Mouse (Mus musculus): Measurements from ENCODE around the gene Frmd5. TPM values are rescaled to one million over a fixed set of nuclear protein-coding genes. Genes with fewer than 3 reads are reported as not detected.

Frmd5 gene
- polyA plus RNA-seq, 1 experiment = 1.5 TPM

GRCm38 (mm10) chr2:121620582-121621261 is 186.2 kb downstream of the Frmd5 start:
- H3K4me3 ChIP-seq (ENCODE audit: extremely low read depth, insufficient read depth, insufficient read length) = no peak overlapping the region
- H3K27ac ChIP-seq (ENCODE audit: insufficient read depth, low read length) = no peak overlapping the region
- 92% methylated on average over 7 of the region's 7 CpGs for WGBS
- H3K27me3 ChIP-seq (ENCODE audit: control insufficient read depth, insufficient read depth, low read length) = no peaks in the 10 kb centered on the region
- DNase-seq (ENCODE audit: low read depth in 1 of 2, low spot score in 2 of 2) = no peak
- no peaks in the 10 kb centered on the region for H3K4me1 ChIP-seq (ENCODE audit: control insufficient read depth, insufficient read depth, insufficient read length)
- H3K36me3 ChIP-seq (ENCODE audit: control insufficient read depth, insufficient read depth, low read length) = no peaks in the 10 kb centered on the region
- TF ChIP-seq POLR2A (IDR thresholded peaks at IDR 0.05; ENCODE audit: low read depth, low read length) = no peak

- H3K36me3 ChIP-seq (ENCODE audit: control insufficient read depth, insufficient read depth, low read length) = no peaks in the 10 kb centered on the region
- TF ChIP-seq POLR2A (IDR thresholded peaks at IDR 0.05; ENCODE audit: low read depth, low read length) = no peak
- no peak for TF ChIP-seq CTCF (IDR thresholded peaks at IDR 0.05; ENCODE audit: extremely low read depth, insufficient read depth, insufficient read length, insufficient replicate concordance)
- 81% methylated on average over 7 of the region's 7 CpGs for WGBS
Measured at GRCm38 (mm10) chr2:121615199-121615559, 191.7 kb downstream of the Frmd5 start.

GRCm38 (mm10) chr2:121614483-121615198 is 192.2 kb downstream of the Frmd5 start:
- no peak overlapping the region for H3K27ac ChIP-seq (ENCODE audit: insufficient read depth, low read length)
- no peaks in the 10 kb centered on the region for H3K4me1 ChIP-seq (ENCODE audit: control insufficient read depth, insufficient read depth, insufficient read length)
- TF ChIP-seq POLR2A (IDR thresholded peaks at IDR 0.05; ENCODE audit: low read depth, low read length) = no peak
- TF ChIP-seq CTCF (IDR thresholded peaks at IDR 0.05; ENCODE audit: extremely low read depth, insufficient read depth, insufficient read length, insufficient replicate concordance) = no peak
- 86% methylated on average over 9 of the region's 9 CpGs for WGBS
- no peaks in the 10 kb centered on the region for H3K27me3 ChIP-seq (ENCODE audit: control insufficient read depth, insufficient read depth, low read length)
- no peak for DNase-seq (ENCODE audit: low read depth in 1 of 2, low spot score in 2 of 2)
- H3K4me3 ChIP-seq (ENCODE audit: extremely low read depth, insufficient read depth, insufficient read length) = no peak overlapping the region
- no peaks in the 10 kb centered on the region for H3K36me3 ChIP-seq (ENCODE audit: control insufficient read depth, insufficient read depth, low read length)

More at GRCm38 (mm10) chr2:121615199-121615559, 191.7 kb downstream of the Frmd5 start:
- Histone ChIP-seq H3K27me3 (ENCODE audit: control insufficient read depth, insufficient read depth, low read length) (no peaks in the 10 kb centered on the region), H3K27ac (ENCODE audit: insufficient read depth, low read length) (no peak overlapping the region), H3K4me3 (ENCODE audit: extremely low read depth, insufficient read depth, insufficient read length) (no peak overlapping the region), H3K4me1 (ENCODE audit: control insufficient read depth, insufficient read depth, insufficient read length) (no peaks in the 10 kb centered on the region)
- no peak for DNase-seq (ENCODE audit: low read depth in 1 of 2, low spot score in 2 of 2)

GRCm38 (mm10) chr2:121612112-121612511 is 194.8 kb downstream of the Frmd5 start:
- DNase-seq (ENCODE audit: low read depth in 1 of 2, low spot score in 2 of 2) = no peak
- TF ChIP-seq POLR2A (IDR thresholded peaks at IDR 0.05; ENCODE audit: low read depth, low read length) = no peak
- TF ChIP-seq CTCF (IDR thresholded peaks at IDR 0.05; ENCODE audit: extremely low read depth, insufficient read depth, insufficient read length, insufficient replicate concordance) = no peak
- Histone ChIP-seq H3K4me3 (ENCODE audit: extremely low read depth, insufficient read depth, insufficient read length) (no peak overlapping the region), H3K27ac (ENCODE audit: insufficient read depth, low read length) (no peak overlapping the region), H3K4me1 (ENCODE audit: control insufficient read depth, insufficient read depth, insufficient read length) (no peaks in the 10 kb centered on the region), H3K36me3 (ENCODE audit: control insufficient read depth, insufficient read depth, low read length) (no peaks in the 10 kb centered on the region), H3K27me3 (ENCODE audit: control insufficient read depth, insufficient read depth, low read length) (no peaks in the 10 kb centered on the region)
- WGBS = 83% methylated on average over 5 of the region's 5 CpGs

GRCm38 (mm10) chr2:121610008-121610884 is 196.6 kb downstream of the Frmd5 start:
- WGBS = 77% methylated on average over 17 of the region's 17 CpGs
- TF ChIP-seq CTCF (IDR thresholded peaks at IDR 0.05; ENCODE audit: extremely low read depth, insufficient read depth, insufficient read length, insufficient replicate concordance) (no peak), POLR2A (IDR thresholded peaks at IDR 0.05; ENCODE audit: low read depth, low read length) (no peak)
- H3K4me1 ChIP-seq (ENCODE audit: control insufficient read depth, insufficient read depth, insufficient read length) = no peaks in the 10 kb centered on the region
- no peak for DNase-seq (ENCODE audit: low read depth in 1 of 2, low spot score in 2 of 2)
- no peak overlapping the region for H3K4me3 ChIP-seq (ENCODE audit: extremely low read depth, insufficient read depth, insufficient read length)
- no peaks in the 10 kb centered on the region for H3K27me3 ChIP-seq (ENCODE audit: control insufficient read depth, insufficient read depth, low read length)
- H3K36me3 ChIP-seq (ENCODE audit: control insufficient read depth, insufficient read depth, low read length) = no peaks in the 10 kb centered on the region
- no peak overlapping the region for H3K27ac ChIP-seq (ENCODE audit: insufficient read depth, low read length)

- no peak for DNase-seq (ENCODE audit: low read depth in 1 of 2, low spot score in 2 of 2)
- no peaks in the 10 kb centered on the region for H3K27me3 ChIP-seq (ENCODE audit: control insufficient read depth, insufficient read depth, low read length)
- no peaks in the 10 kb centered on the region for H3K4me1 ChIP-seq (ENCODE audit: control insufficient read depth, insufficient read depth, insufficient read length)
- TF ChIP-seq CTCF (IDR thresholded peaks at IDR 0.05; ENCODE audit: extremely low read depth, insufficient read depth, insufficient read length, insufficient replicate concordance) = no peak
- no peak for TF ChIP-seq POLR2A (IDR thresholded peaks at IDR 0.05; ENCODE audit: low read depth, low read length)
- H3K27ac ChIP-seq (ENCODE audit: insufficient read depth, low read length) = no peak overlapping the region
- 88% methylated on average over 11 of the region's 11 CpGs for WGBS
- no peak overlapping the region for H3K4me3 ChIP-seq (ENCODE audit: extremely low read depth, insufficient read depth, insufficient read length)
- H3K36me3 ChIP-seq (ENCODE audit: control insufficient read depth, insufficient read depth, low read length) = no peaks in the 10 kb centered on the region
Measured at GRCm38 (mm10) chr2:121609141-121609724, 197.7 kb downstream of the Frmd5 start.

All from spleen, adult 2 months (tissue).